Mouse (Mus musculus) stomach, embryonic 14.5 days (tissue): ENCODE measurements at regions not wholly inside any gene's neighbourhood (a gene's known extent, or its start where the extent isn't known, plus 50 kb on each side); places are given as distances from the start of the nearest gene placed in this dataset.

Experiments used
- ATAC-seq: fragments of 200-750 bp; cut with Nextera tagmentation; 2 replicates; pipeline ENCODE4 v1.8.0; 2017; ENCODE audit warnings: low read depth, moderate TSS enrichment; ENCODE audit not compliant: insufficient number of reproducible peaks, insufficient read depth, low FRiP score
- H3K27ac ChIP-seq: fragments of 300-500 bp; sonication (generic); 2 replicates; pipeline ENCODE4 v1.5.1; 2014; ENCODE audit warnings: mild to moderate bottlenecking, low read length, moderate library complexity, mixed read lengths
- H3K27me3 ChIP-seq: fragments of 300-500 bp; sonication (generic); 2 replicates; pipeline ENCODE4 v1.6.1; 2014; ENCODE audit warnings: low read length, control low read depth, mixed read lengths; ENCODE audit not compliant: control insufficient read depth, insufficient read depth
- H3K36me3 ChIP-seq: fragments of 300-500 bp; sonication (generic); 2 replicates; pipeline ENCODE4 v1.6.1; 2014; ENCODE audit warnings: mild to moderate bottlenecking, control low read depth, low read length, moderate library complexity, mixed read lengths; ENCODE audit not compliant: control insufficient read depth, insufficient read depth
- H3K4me1 ChIP-seq: fragments of 300-500 bp; sonication (generic); 2 replicates; pipeline ENCODE4 v1.6.1; 2014; ENCODE audit warnings: low read length, control low read depth, mixed read lengths; ENCODE audit not compliant: control insufficient read depth, insufficient read depth
- H3K4me2 ChIP-seq: fragments of 300-500 bp; sonication (generic); replicated peaks from 2 replicates; pipeline ENCODE4 v1.6.1; 2014; ENCODE audit warnings: low read depth, low read length, control low read depth
- H3K4me3 ChIP-seq: fragments of 300-500 bp; sonication (generic); 2 replicates; pipeline ENCODE4 v1.5.1; 2014; ENCODE audit warnings: low read depth, low read length, control low read depth
- H3K9ac ChIP-seq: fragments of 300-500 bp; sonication (generic); replicated peaks from 2 replicates; pipeline ENCODE4 v1.6.1; 2014; ENCODE audit warnings: low read depth, mild to moderate bottlenecking, control low read depth, low read length, moderate library complexity, mixed read lengths
- H3K9me3 ChIP-seq: fragments of 300-500 bp; sonication (generic); 2 replicates; pipeline ENCODE4 v1.6.1; 2016; ENCODE audit warnings: low read depth, low read length, control low read depth; ENCODE audit not compliant: control insufficient read depth
- WGBS: fragments of 180-500 bp; shearing (Covaris S2); extraction: QIAGEN DNeasy Blood & Tissue Kit; methylation state at CpG from one replicate; pipeline ENCODE4 v1.1.7; 2014; 5-methylcytosine and 5-hydroxymethylcytosine counted together

GRCm38 (mm10) chr2:148160997-148161396 lies 114.2 kb upstream of the Foxa2 start:
- Histone ChIP-seq H3K36me3 (no peaks in the 10 kb centered on the region), H3K27ac (no peak overlapping the region), H3K27me3 (no peaks in the 10 kb centered on the region), H3K9ac (no peak overlapping the region), H3K4me3 (no peak overlapping the region), H3K4me2 (no peak overlapping the region), H3K4me1 (no peaks in the 10 kb centered on the region), H3K9me3 (no peaks in the 10 kb centered on the region)
- WGBS, result 95% methylated on average over 12 of the region's 12 CpGs
- no peak for ATAC-seq

DNA sequence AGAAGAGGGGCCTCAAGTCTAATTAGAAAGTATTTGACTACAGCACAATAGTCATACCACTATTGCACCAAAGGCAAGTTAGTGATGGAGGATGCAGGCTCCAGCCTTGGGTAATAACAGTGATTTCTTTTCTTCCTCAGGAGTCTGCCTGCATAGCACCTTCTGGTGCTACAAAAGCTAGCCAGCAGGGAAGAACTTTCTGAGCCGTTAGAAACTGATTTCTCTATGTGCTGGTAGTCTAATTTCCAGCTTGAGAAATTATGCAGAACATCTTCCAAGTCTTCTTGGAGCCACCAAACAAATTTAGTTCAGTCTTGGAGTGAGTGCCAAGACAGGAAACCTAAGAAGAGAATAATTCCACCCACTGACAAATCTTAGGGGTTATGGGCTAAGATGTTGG lies 115.2 kb upstream of the Foxa2 start:
- 73% methylated on average over 1 of the region's 1 CpGs for WGBS
- Histone ChIP-seq H3K36me3 (no peaks in the 10 kb centered on the region), H3K9me3 (no peaks in the 10 kb centered on the region), H3K27ac (no peak overlapping the region), H3K4me1 (no peaks in the 10 kb centered on the region), H3K9ac (no peak overlapping the region), H3K4me2 (no peak overlapping the region), H3K4me3 (no peak overlapping the region), H3K27me3 (no peaks in the 10 kb centered on the region)
- ATAC-seq, result no peak

DNA sequence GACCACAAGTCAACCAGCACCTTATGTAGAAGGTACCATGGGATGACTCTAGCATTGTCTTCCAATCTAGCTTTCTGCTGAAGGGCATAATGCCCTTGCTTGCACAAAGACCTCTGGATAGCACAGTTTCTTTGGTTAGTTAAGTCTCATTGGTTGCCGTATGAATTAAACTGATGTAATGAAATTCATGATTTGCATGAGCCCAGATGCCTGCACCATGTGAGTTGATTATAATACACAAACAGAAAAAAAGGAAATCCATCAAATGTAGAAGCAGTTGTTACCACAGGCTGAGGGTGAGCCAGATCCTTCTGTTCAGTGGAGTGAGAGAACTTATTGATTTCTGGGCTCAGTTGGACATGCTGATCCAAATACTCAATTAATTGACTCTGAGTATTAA lies 115.8 kb upstream of the Foxa2 start:
- 90% methylated on average over 1 of the region's 1 CpGs for WGBS
- no peaks in the 10 kb centered on the region for H3K27me3 ChIP-seq
- H3K4me2 ChIP-seq, result no peak overlapping the region

GRCm38 (mm10) chr2:148171113-148171512 lies 124.3 kb upstream of the Foxa2 start:
- ATAC-seq, result no peak

More for the DNA sequence above, 115.8 kb upstream of the Foxa2 start:
- Histone ChIP-seq H3K9me3 (no peaks in the 10 kb centered on the region), H3K4me1 (no peaks in the 10 kb centered on the region), H3K9ac (no peak overlapping the region), H3K36me3 (no peaks in the 10 kb centered on the region), H3K4me3 (no peak overlapping the region), H3K27ac (no peak overlapping the region)
- ATAC-seq, result no peak

GRCm38 (mm10) chr2:148171699-148172098 lies 124.9 kb upstream of the Foxa2 start:
- no peak overlapping the region for H3K9ac ChIP-seq
- H3K9me3 ChIP-seq, result no peaks in the 10 kb centered on the region
- 48% methylated on average over 1 of the region's 1 CpGs for WGBS
- H3K4me2 ChIP-seq, result no peak overlapping the region
- no peaks in the 10 kb centered on the region for H3K27me3 ChIP-seq
- H3K4me3 ChIP-seq, result no peak overlapping the region
- H3K36me3 ChIP-seq, result no peaks in the 10 kb centered on the region
- 0 out of 2 replicates have a peak, but pooled peaks cover 3% of the 10 kb centered on the region for H3K4me1 ChIP-seq
- ATAC-seq, result no peak
- H3K27ac ChIP-seq, result no peak overlapping the region

More at GRCm38 (mm10) chr2:148171113-148171512, 124.3 kb upstream of the Foxa2 start:
- Histone ChIP-seq H3K4me3 (no peak overlapping the region), H3K9ac (no peak overlapping the region), H3K4me1 (0 out of 2 replicates have a peak, but pooled peaks cover 3% of the 10 kb centered on the region), H3K36me3 (no peaks in the 10 kb centered on the region), H3K27me3 (no peaks in the 10 kb centered on the region), H3K9me3 (no peaks in the 10 kb centered on the region), H3K4me2 (no peak overlapping the region), H3K27ac (no peak overlapping the region)
- WGBS, result 71% methylated on average over 4 of the region's 4 CpGs

GRCm38 (mm10) chr2:148175251-148175927 lies 128.6 kb upstream of the Foxa2 start:
- WGBS, result 63% methylated on average over 8 of the region's 8 CpGs

DNA sequence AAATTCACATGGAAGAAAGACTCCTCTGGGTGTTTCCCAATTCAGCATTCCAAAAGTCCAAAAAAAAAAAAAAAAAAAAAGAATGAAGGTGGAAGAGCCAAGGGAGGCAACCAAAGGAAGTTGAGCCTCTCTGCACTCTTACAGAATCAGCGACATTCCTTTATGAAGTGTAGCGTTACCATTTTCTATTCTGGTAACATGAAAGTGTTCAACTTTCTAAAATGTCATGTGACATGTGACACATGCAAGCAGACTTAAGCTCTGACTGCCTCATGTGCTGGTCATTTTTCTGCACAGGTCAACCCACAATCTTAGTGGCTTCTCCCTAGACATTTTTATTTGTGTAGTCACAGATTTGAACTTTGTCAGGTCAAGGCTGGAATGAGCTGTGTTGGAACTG lies 133.5 kb upstream of the Foxa2 start:
- Histone ChIP-seq H3K36me3 (no peaks in the 10 kb centered on the region), H3K27ac (no peak overlapping the region), H3K4me2 (no peak overlapping the region), H3K4me3 (no peak overlapping the region), H3K27me3 (no peaks in the 10 kb centered on the region), H3K9me3 (no peaks in the 10 kb centered on the region), H3K4me1 (0 out of 2 replicates have a peak, but pooled peaks cover 3% of the 10 kb centered on the region), H3K9ac (no peak overlapping the region)
- 80% methylated on average over 2 of the region's 2 CpGs for WGBS
- no peak for ATAC-seq

More at GRCm38 (mm10) chr2:148175251-148175927, 128.6 kb upstream of the Foxa2 start:
- Histone ChIP-seq H3K9ac (no peak overlapping the region), H3K36me3 (no peaks in the 10 kb centered on the region), H3K9me3 (no peaks in the 10 kb centered on the region), H3K4me1 (0 out of 2 replicates have a peak, but pooled peaks cover 3% of the 10 kb centered on the region), H3K27ac (no peak overlapping the region), H3K4me3 (no peak overlapping the region), H3K4me2 (no peak overlapping the region), H3K27me3 (no peaks in the 10 kb centered on the region)
- no peak for ATAC-seq

- H3K9me3 ChIP-seq, result no peaks in the 10 kb centered on the region
- H3K27me3 ChIP-seq, result no peaks in the 10 kb centered on the region
- H3K36me3 ChIP-seq, result no peaks in the 10 kb centered on the region
- no peak for ATAC-seq
- H3K4me1 ChIP-seq, result no peaks in the 10 kb centered on the region; the same call in 1 of the 2 replicates
- no peak overlapping the region for H3K4me2 ChIP-seq
- H3K4me3 ChIP-seq, result no peak overlapping the region
- WGBS, result 91% methylated on average over 2 of the region's 2 CpGs
- no peak overlapping the region for H3K9ac ChIP-seq
- no peak overlapping the region for H3K27ac ChIP-seq
Observed at GRCm38 (mm10) chr2:148181518-148181917, 134.7 kb upstream of the Foxa2 start.
